Mouse (Mus musculus) effector memory CD4-positive, alpha-beta T cell, adult 7 months (primary cell): ENCODE results near the gene Ccz1. TPM values are rescaled to one million over a fixed set of nuclear protein-coding genes. Genes with fewer than 3 reads are reported as not detected.

ENCODE experiments used
- polyA plus RNA-seq: library from polyadenylated mRNA; unstranded; fragments of 100-300 nt; shearing (Covaris generic); gene quantifications from one replicate; pipeline ENCODE4 v1.2.1, GENCODE M21; 2017

The Ccz1 gene
- 62.9 TPM for polyA plus RNA-seq

DNA sequence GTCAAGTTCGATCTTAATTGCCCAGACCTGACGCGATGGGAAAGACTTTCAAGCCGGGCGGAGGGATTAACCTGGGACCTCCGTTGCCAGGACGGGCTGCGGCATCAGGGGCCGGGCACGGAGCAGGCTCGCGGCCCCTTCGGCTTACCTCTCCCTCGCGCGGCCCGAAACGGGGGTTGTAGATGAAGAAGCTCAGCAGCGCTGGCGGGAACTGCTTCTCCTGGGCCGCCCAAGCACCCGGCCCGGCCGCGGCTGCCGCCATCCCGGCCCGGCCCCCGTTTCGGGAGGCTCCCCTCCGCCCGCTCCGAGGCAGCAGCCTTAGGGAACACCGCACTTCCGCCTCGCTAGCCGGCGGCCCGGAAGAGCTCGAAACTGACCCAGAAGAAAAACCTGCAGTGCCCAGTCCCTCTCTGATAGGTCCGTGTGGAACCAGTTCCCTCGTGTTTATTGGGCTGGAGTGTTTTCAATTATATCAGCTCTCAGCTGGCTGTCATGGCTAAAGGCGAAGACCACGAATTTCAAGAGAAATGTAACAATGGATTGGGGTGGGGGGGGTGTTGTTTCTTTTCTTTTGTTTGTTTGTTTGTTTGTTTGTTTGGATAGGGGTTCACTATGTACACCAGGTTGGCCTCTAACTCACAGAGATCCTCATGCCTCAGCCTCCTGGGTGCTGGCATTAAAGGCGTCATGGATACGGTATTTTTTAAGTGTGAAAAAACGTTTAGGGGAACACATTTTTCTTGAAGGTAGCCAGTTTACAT lies at the start of gene Ccz1:
Ccz1 (minus strand) TSS at position 327 of the 761 bp plus-strand sequence.

DNA sequence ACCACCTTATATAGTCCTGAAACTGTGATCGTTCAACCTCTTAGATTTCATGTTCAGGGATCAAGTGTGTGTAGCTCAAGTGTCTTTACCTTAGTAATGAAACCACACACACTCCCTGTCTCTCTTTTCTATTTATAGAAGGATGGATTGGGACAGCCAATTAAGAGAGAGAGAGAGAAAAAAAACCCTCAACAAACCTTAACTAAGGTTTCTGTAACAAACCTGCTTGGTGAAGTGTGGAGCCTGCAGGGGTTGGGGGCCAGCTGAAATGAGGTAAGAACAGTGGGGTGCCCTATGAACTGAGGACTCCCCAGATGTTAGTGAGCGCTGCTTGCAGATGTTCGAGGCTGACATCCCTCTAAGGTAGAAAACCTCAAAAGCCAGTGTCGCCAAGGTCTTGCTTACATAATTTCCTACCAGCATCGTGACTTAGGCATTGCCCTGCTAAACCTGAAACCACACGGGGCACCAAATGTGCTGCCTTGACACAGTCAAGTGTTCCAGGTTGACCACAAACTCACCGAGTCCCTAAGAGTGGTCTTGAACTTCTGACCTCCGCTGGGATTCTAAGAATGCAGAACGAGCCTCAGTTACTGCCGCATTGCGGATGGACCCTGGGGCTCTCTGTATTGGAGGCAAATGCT lies 12.1 kb upstream of the Ccz1 start, which contains the start of gene Ocm:
Ocm (minus strand) TSS at position 51 of the 644 bp plus-strand sequence.

Other genes with a start within 250 kb of the Ccz1 start
- 46.7 TPM for gene Eif2ak1, start 197.1 kb downstream of the Ccz1 start, polyA plus RNA-seq
- gene Ankrd61, start 117.2 kb downstream of the Ccz1 start, polyA plus RNA-seq: 0.23 TPM
- 35.7 TPM for gene Aimp2, start 105.0 kb downstream of the Ccz1 start, polyA plus RNA-seq
- gene Pms2, start 104.9 kb downstream of the Ccz1 start, polyA plus RNA-seq: 23.3 TPM
- not detected for gene Gm42421, start 86.7 kb downstream of the Ccz1 start, polyA plus RNA-seq
- gene Rsph10b, start 81.8 kb downstream of the Ccz1 start, polyA plus RNA-seq: 0.62 TPM
- not detected for gene Ocm, start 11.8 kb upstream of the Ccz1 start, polyA plus RNA-seq
- gene Lmtk2, start 85.6 kb upstream of the Ccz1 start, polyA plus RNA-seq: 13.6 TPM
- gene Bhlha15, start 175.4 kb upstream of the Ccz1 start, polyA plus RNA-seq: not detected
- 166 TPM for gene Tecpr1, start 208.7 kb upstream of the Ccz1 start, polyA plus RNA-seq
- gene Bri3, start 229.6 kb upstream of the Ccz1 start, polyA plus RNA-seq: 4.2 TPM